Mouse (Mus musculus) erythroblast, embryonic 14.5 days (primary cell): ENCODE measurements around the gene Casp7. TPM values are rescaled to one million over a fixed set of nuclear protein-coding genes. Genes with fewer than 3 reads are reported as not detected.

Source experiments
- H3K27me3 ChIP-seq: 2 replicates; pipeline ENCODE4 v1.6.1; 2012; ENCODE audit warnings: inconsistent platforms; ENCODE audit not compliant: control insufficient read depth
- H3K36me3 ChIP-seq: 2 replicates; pipeline ENCODE4 v1.6.1; 2012; ENCODE audit warnings: mild to moderate bottlenecking, inconsistent platforms; ENCODE audit not compliant: control insufficient read depth
- H3K4me1 ChIP-seq: 2 replicates; pipeline ENCODE4 v1.6.1; 2012; ENCODE audit warnings: inconsistent platforms; ENCODE audit not compliant: control insufficient read depth
- H3K4me3 ChIP-seq: replicated peaks from 2 replicates; pipeline ENCODE3; 2012; ENCODE audit warnings: moderate library complexity, mild to moderate bottlenecking, inconsistent platforms
- H3K9me3 ChIP-seq: 2 replicates; pipeline ENCODE4 v1.6.1; 2012; ENCODE audit warnings: low read length, inconsistent platforms, mixed read lengths; ENCODE audit not compliant: control insufficient read depth
- GATA1 ChIP-seq: IDR thresholded peaks from 2 replicates; pipeline ENCODE4 v1.6.1; 2012; ENCODE audit warnings: low read length, inconsistent platforms, mixed read lengths
- TAL1 ChIP-seq: IDR thresholded peaks from 3 replicates; pipeline ENCODE4 v1.6.1; 2012; ENCODE audit warnings: low read length, inconsistent platforms, mixed read lengths
- polyA plus RNA-seq: library from polyadenylated mRNA; stranded (reverse); fragments of >175 nt; gene quantifications from 2 replicates; pipeline ENCODE4 v1.2.3, GENCODE M21; 2012

Casp7 gene
- polyA plus RNA-seq, 1 experiment, result 0.47 TPM

GRCm38 (mm10) chr19:56433581-56433980, 36.7 kb downstream of the Casp7 start:
- TF ChIP-seq GATA1, result no peak
- no peak for TF ChIP-seq TAL1
- H3K36me3 ChIP-seq, result peaks cover 56% of the 10 kb centered on the region

DNA sequence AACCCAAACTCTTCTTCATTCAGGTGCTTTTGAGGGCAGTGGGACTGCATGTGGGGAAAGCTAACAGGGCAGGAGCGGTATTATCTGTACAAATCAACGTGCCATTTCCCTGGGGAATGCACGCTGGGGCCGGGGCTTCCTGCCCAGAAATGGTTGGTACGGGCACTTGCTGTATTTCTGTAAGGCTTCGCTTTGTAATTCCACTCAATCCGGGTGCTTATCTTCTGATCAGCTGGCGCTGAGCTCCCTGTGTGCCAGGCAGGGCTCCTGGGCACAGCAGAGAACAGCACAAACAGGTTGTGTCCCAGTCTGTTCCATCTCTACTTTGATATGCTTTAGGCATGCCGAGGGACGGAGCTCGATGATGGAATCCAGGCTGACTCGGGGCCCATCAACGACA, 39.5 kb downstream of the Casp7 start:
- no peak overlapping the region for H3K4me3 ChIP-seq
- no peaks in the 10 kb centered on the region for H3K27me3 ChIP-seq
- peaks cover 39% of the 10 kb centered on the region for H3K4me1 ChIP-seq
- H3K36me3 ChIP-seq, result peaks cover 75% of the 10 kb centered on the region
- no peak for TF ChIP-seq GATA1
- TF ChIP-seq TAL1, result no peak
- no peaks in the 10 kb centered on the region for H3K9me3 ChIP-seq

More at GRCm38 (mm10) chr19:56433581-56433980, 36.7 kb downstream of the Casp7 start:
- H3K9me3 ChIP-seq, result no peaks in the 10 kb centered on the region
- H3K4me3 ChIP-seq, result no peak overlapping the region
- H3K27me3 ChIP-seq, result no peaks in the 10 kb centered on the region
- H3K4me1 ChIP-seq, result peaks cover 17% of the 10 kb centered on the region

DNA sequence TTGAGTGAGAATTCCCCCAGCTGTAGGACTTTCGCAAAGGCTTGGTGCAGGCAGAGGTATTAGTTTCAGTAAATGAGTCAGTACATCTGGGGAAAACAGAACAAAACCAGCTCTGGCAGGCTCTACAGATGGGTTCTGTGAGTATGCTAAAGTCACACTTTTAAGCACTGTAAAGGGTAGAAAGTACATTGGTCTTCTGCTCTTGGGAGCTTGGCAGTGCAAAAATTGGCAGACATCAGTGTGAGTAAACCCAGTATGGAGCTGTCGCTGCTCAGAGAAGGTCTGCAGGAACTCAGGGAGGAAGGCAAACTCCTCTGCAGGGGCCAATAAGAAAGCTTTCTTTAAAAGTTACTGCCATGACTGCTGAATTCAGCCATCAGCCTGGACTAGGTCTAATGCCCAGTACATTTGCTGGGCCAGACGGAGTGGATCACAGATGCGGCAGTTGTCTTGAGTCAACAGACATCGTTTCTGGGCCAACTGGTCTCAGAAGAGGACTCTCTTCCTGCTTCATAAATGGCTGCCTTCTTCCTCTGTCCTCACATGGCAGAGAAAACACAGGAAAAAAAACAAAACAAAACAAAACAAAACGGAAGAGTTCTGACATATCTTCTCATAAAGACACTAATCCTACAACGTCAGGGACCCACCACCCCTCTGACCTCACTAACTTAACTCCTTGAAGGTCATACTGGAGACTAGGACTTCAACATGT, 41.6 kb downstream of the Casp7 start:
- H3K4me3 ChIP-seq, result no peak overlapping the region
- TF ChIP-seq TAL1 (no peak), GATA1 (no peak)
- H3K4me1 ChIP-seq, result peaks cover 39% of the 10 kb centered on the region
- H3K27me3 ChIP-seq, result no peaks in the 10 kb centered on the region
- H3K9me3 ChIP-seq, result no peaks in the 10 kb centered on the region
- peaks cover 66% of the 10 kb centered on the region for H3K36me3 ChIP-seq

DNA sequence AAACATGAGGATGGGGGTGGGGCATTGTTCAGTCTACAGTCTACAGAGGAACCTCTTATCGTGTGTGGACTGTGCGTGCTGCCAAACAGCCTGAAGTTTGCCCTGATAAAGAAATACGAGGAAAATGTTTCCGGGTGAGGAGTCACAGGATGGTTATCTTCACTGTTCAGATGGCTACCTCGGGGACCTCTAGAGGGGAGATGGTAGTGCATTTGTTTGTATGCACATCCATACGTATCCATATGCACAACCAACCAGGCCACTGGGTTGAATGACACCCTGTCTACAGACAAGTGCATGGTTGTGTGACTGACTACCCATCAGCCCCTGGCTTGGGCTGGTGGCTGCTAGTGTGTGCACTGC, 42.1 kb downstream of the Casp7 start:
- no peaks in the 10 kb centered on the region for H3K27me3 ChIP-seq
- H3K4me1 ChIP-seq, result peaks cover 39% of the 10 kb centered on the region
- H3K36me3 ChIP-seq, result peaks cover 60% of the 10 kb centered on the region
- TF ChIP-seq GATA1, result peak; percentile 73
- peak; percentile 63 for TF ChIP-seq TAL1
- no peaks in the 10 kb centered on the region for H3K9me3 ChIP-seq
- H3K4me3 ChIP-seq, result peak overlapping the region; percentile 1

DNA sequence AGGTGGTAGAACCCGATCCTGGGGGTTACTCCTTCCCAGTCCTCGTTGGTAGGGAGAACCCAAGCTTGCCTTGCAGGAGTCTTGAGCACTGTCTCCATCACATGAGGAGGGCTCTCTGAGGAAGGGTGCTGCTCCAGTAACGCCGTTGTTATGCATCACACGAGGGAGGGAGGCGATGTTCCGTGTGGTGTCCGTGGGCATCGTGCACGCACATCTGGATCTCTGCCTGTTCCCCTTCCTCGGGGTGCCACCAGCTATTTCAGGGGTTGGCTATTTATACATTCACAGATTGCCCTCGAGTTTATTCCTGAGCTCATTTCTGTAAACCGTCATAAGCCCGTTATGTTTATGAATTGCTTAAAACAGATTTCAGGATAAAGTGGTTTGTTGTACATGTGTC, 46.5 kb downstream of the Casp7 start:
- H3K27me3 ChIP-seq, result peaks cover 3% of the 10 kb centered on the region
- peaks cover 20% of the 10 kb centered on the region for H3K36me3 ChIP-seq
- TF ChIP-seq TAL1 (no peak), GATA1 (no peak)
- 0 out of 2 replicates have a peak, but pooled peaks cover 2% of the 10 kb centered on the region for H3K9me3 ChIP-seq
- H3K4me1 ChIP-seq, result peaks cover 24% of the 10 kb centered on the region
- H3K4me3 ChIP-seq, result no peak overlapping the region

DNA sequence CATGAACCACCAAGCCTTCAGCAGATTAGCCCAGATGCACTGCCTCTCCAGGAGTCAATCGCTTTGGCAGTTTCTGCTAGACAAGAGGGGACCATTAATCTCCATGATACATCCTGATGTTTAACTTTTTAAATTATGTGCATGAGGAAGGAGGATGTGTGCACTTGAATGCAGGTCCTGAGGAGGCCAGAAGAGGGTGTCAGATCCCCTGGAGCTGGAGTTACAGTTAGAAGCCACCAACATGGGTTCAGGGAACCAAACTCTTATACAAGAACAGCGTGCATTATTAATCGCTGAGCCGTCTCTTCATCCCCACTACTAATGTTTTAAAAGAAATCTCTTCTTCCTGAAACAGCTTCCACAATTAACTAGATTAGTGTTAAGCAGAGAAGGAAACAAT, 51.9 kb downstream of the Casp7 start:
- TF ChIP-seq GATA1 (no peak), TAL1 (no peak)
- 0 out of 2 replicates have a peak, but pooled peaks cover 2% of the 10 kb centered on the region for H3K9me3 ChIP-seq
- H3K4me1 ChIP-seq, result no peaks in the 10 kb centered on the region
- no peak overlapping the region for H3K4me3 ChIP-seq
- H3K36me3 ChIP-seq, result no peaks in the 10 kb centered on the region
- peaks cover 10% of the 10 kb centered on the region for H3K27me3 ChIP-seq

DNA sequence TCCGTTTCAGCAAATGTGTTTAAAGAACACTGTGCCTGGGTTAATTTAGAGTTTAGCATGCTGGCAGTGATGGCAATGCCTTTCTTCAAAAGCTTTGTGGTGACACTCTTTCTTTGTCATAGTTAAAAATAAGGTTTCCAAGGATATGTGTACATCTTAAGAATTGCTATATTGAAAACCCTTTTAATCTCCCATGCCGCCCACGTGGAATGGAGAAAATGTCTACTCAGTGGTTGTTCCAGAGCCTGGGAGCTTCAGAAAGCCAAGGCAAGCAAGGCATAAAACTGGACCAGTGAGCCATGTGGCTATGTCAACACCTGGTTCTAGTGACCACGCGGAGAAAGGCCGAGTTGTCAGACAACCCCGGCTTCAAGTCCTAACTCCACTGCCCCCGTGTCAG, 52.6 kb downstream of the Casp7 start:
- no peaks in the 10 kb centered on the region for H3K36me3 ChIP-seq
- peaks cover 14% of the 10 kb centered on the region for H3K27me3 ChIP-seq
- H3K4me3 ChIP-seq, result no peak overlapping the region
- H3K9me3 ChIP-seq, result 0 out of 2 replicates have a peak, but pooled peaks cover 2% of the 10 kb centered on the region
- H3K4me1 ChIP-seq, result no peaks in the 10 kb centered on the region
- TF ChIP-seq GATA1 (no peak), TAL1 (no peak)

GRCm38 (mm10) chr19:56450892-56451291, 54.0 kb downstream of the Casp7 start:
- Histone ChIP-seq H3K36me3 (no peaks in the 10 kb centered on the region), H3K4me1 (no peaks in the 10 kb centered on the region), H3K27me3 (peaks cover 23% of the 10 kb centered on the region), H3K9me3 (0 out of 2 replicates have a peak, but pooled peaks cover 2% of the 10 kb centered on the region), H3K4me3 (no peak overlapping the region)
- no peak for TF ChIP-seq GATA1
- no peak for TF ChIP-seq TAL1

- Histone ChIP-seq H3K4me3 (no peak overlapping the region), H3K4me1 (no peaks in the 10 kb centered on the region), H3K27me3 (peaks cover 30% of the 10 kb centered on the region), H3K36me3 (no peaks in the 10 kb centered on the region), H3K9me3 (0 out of 2 replicates have a peak, but pooled peaks cover 2% of the 10 kb centered on the region)
- TF ChIP-seq GATA1 (no peak), TAL1 (no peak)
Observed at GRCm38 (mm10) chr19:56451867-56452266, 54.9 kb downstream of the Casp7 start.
